Mouse (Mus musculus): Measurements from ENCODE around the gene Egfl7. TPM values are rescaled to one million over a fixed set of nuclear protein-coding genes. Genes with fewer than 3 reads are reported as not detected.

Gene Egfl7
- 371 and 375 TPM in 2 replicates for polyA plus RNA-seq (2015; fragmentation: Nextera tagmentation; extraction: Ambion mirVana)

- ATAC-seq (ENCODE audit: low read depth), result no peak
- Histone ChIP-seq H3K27ac (ENCODE audit: low read length) (peak within 1 kb of the TSS; percentile 76), H3K4me1 (replicated peaks; ENCODE audit: control insufficient read depth, insufficient read depth, low read length) (peaks cover 15% of the 10 kb centered on the region), H3K9me3 (ENCODE audit: control insufficient read depth, low read length) (no peaks in the 10 kb centered on the region), H3K36me3 (ENCODE audit: control insufficient read depth, insufficient read depth, low read length) (no peaks in the 10 kb centered on the region), H3K27me3 (ENCODE audit: control insufficient read depth, insufficient read depth, low read depth, low read length) (no peaks in the 10 kb centered on the region), H3K9ac (ENCODE audit: low read length) (peak within 1 kb of the TSS; percentile 30; the same call in 1 of the 2 replicates), H3K4me3 (ENCODE audit: low read length) (no peak within 1 kb of the TSS), H3K4me2 (ENCODE audit: low read depth, low read length) (peak within 1 kb of the TSS; percentile 34)
- WGBS, result 94% methylated on average over 1 of the region's 1 CpGs
These were observed at the start of gene Egfl7 for GRCm38 (mm10) chr2:26579714-26580113. Gene Egfl7, plus strand, starts transcription at chr2:26580014.

- H3K27me3 ChIP-seq (ENCODE audit: control insufficient read depth, insufficient read depth, low read depth, low read length), result no peaks in the 10 kb centered on the region
- H3K4me2 ChIP-seq (ENCODE audit: low read depth, low read length), result no peak overlapping the region
- H3K4me1 ChIP-seq (replicated peaks; ENCODE audit: control insufficient read depth, insufficient read depth, low read length), result peaks cover 23% of the 10 kb centered on the region
- H3K9ac ChIP-seq (ENCODE audit: low read length), result no peak overlapping the region
- H3K36me3 ChIP-seq (ENCODE audit: control insufficient read depth, insufficient read depth, low read length), result no peaks in the 10 kb centered on the region
- H3K9me3 ChIP-seq (ENCODE audit: control insufficient read depth, low read length), result no peaks in the 10 kb centered on the region
- 90% methylated on average over 6 of the region's 6 CpGs for WGBS
- ATAC-seq (ENCODE audit: low read depth), result no peak
- H3K4me3 ChIP-seq (ENCODE audit: low read length), result no peak overlapping the region
- H3K27ac ChIP-seq (ENCODE audit: low read length), result no peak overlapping the region
These were observed 48.0 kb upstream of the Egfl7 start for GRCm38 (mm10) chr2:26531829-26532228.

GRCm38 (mm10) chr2:26533249-26533648 lies 46.6 kb upstream of the Egfl7 start:
- Histone ChIP-seq H3K27ac (ENCODE audit: low read length) (no peak overlapping the region), H3K4me1 (replicated peaks; ENCODE audit: control insufficient read depth, insufficient read depth, low read length) (peaks cover 18% of the 10 kb centered on the region), H3K4me3 (ENCODE audit: low read length) (no peak overlapping the region), H3K9me3 (ENCODE audit: control insufficient read depth, low read length) (no peaks in the 10 kb centered on the region), H3K9ac (ENCODE audit: low read length) (no peak overlapping the region), H3K4me2 (ENCODE audit: low read depth, low read length) (no peak overlapping the region), H3K36me3 (ENCODE audit: control insufficient read depth, insufficient read depth, low read length) (no peaks in the 10 kb centered on the region), H3K27me3 (ENCODE audit: control insufficient read depth, insufficient read depth, low read depth, low read length) (no peaks in the 10 kb centered on the region)
- ATAC-seq (ENCODE audit: low read depth), result no peak
- 39% methylated on average over 5 of the region's 5 CpGs for WGBS

GRCm38 (mm10) chr2:26534161-26534560 lies 45.7 kb upstream of the Egfl7 start:
- ATAC-seq (ENCODE audit: low read depth), result peak; percentile 16; the same call in 1 of the 2 replicates
- peak overlapping the region; percentile 41; the same call in 1 of the 2 replicates for H3K9ac ChIP-seq (ENCODE audit: low read length)
- no peaks in the 10 kb centered on the region for H3K36me3 ChIP-seq (ENCODE audit: control insufficient read depth, insufficient read depth, low read length)
- peak overlapping the region; percentile 73 for H3K27ac ChIP-seq (ENCODE audit: low read length)
- H3K4me3 ChIP-seq (ENCODE audit: low read length), result no peak overlapping the region
- WGBS, result 65% methylated on average over 3 of the region's 3 CpGs
- no peak overlapping the region for H3K4me2 ChIP-seq (ENCODE audit: low read depth, low read length)
- H3K27me3 ChIP-seq (ENCODE audit: control insufficient read depth, insufficient read depth, low read depth, low read length), result no peaks in the 10 kb centered on the region
- peaks cover 18% of the 10 kb centered on the region for H3K4me1 ChIP-seq (replicated peaks; ENCODE audit: control insufficient read depth, insufficient read depth, low read length)
- no peaks in the 10 kb centered on the region for H3K9me3 ChIP-seq (ENCODE audit: control insufficient read depth, low read length)

GRCm38 (mm10) chr2:26534616-26535015 lies 45.2 kb upstream of the Egfl7 start:
- peak; percentile 90 for ATAC-seq (ENCODE audit: low read depth)
- Histone ChIP-seq H3K4me2 (ENCODE audit: low read depth, low read length) (no peak overlapping the region), H3K27me3 (ENCODE audit: control insufficient read depth, insufficient read depth, low read depth, low read length) (no peaks in the 10 kb centered on the region), H3K4me3 (ENCODE audit: low read length) (no peak overlapping the region), H3K36me3 (ENCODE audit: control insufficient read depth, insufficient read depth, low read length) (no peaks in the 10 kb centered on the region), H3K9ac (ENCODE audit: low read length) (peak overlapping the region; percentile 41; the same call in 1 of the 2 replicates), H3K9me3 (ENCODE audit: control insufficient read depth, low read length) (no peaks in the 10 kb centered on the region), H3K4me1 (replicated peaks; ENCODE audit: control insufficient read depth, insufficient read depth, low read length) (peaks cover 18% of the 10 kb centered on the region), H3K27ac (ENCODE audit: low read length) (peak overlapping the region; percentile 73)
- 39% methylated on average over 2 of the region's 2 CpGs for WGBS

- Histone ChIP-seq H3K9me3 (ENCODE audit: control insufficient read depth, low read length) (no peaks in the 10 kb centered on the region), H3K4me3 (ENCODE audit: low read length) (no peak overlapping the region), H3K9ac (ENCODE audit: low read length) (no peak overlapping the region), H3K27ac (ENCODE audit: low read length) (peak overlapping the region; percentile 56; the same call in 1 of the 2 replicates), H3K27me3 (ENCODE audit: control insufficient read depth, insufficient read depth, low read depth, low read length) (no peaks in the 10 kb centered on the region), H3K36me3 (ENCODE audit: control insufficient read depth, insufficient read depth, low read length) (no peaks in the 10 kb centered on the region), H3K4me2 (ENCODE audit: low read depth, low read length) (no peak overlapping the region), H3K4me1 (replicated peaks; ENCODE audit: control insufficient read depth, insufficient read depth, low read length) (peaks cover 24% of the 10 kb centered on the region)
- 46% methylated on average over 4 of the region's 4 CpGs for WGBS
- no peak for ATAC-seq (ENCODE audit: low read depth)
These were observed 44.2 kb upstream of the Egfl7 start for GRCm38 (mm10) chr2:26535517-26536045.

- H3K9ac ChIP-seq (ENCODE audit: low read length), result no peak overlapping the region
- H3K27ac ChIP-seq (ENCODE audit: low read length), result no peak overlapping the region
- 29% methylated on average over 2 of the region's 2 CpGs for WGBS
- ATAC-seq (ENCODE audit: low read depth), result no peak
- H3K27me3 ChIP-seq (ENCODE audit: control insufficient read depth, insufficient read depth, low read depth, low read length), result no peaks in the 10 kb centered on the region
- peaks cover 36% of the 10 kb centered on the region for H3K4me1 ChIP-seq (replicated peaks; ENCODE audit: control insufficient read depth, insufficient read depth, low read length)
- H3K36me3 ChIP-seq (ENCODE audit: control insufficient read depth, insufficient read depth, low read length), result no peaks in the 10 kb centered on the region
- no peak overlapping the region for H3K4me3 ChIP-seq (ENCODE audit: low read length)
- H3K9me3 ChIP-seq (ENCODE audit: control insufficient read depth, low read length), result no peaks in the 10 kb centered on the region
- H3K4me2 ChIP-seq (ENCODE audit: low read depth, low read length), result no peak overlapping the region
These were observed 40.3 kb upstream of the Egfl7 start for GRCm38 (mm10) chr2:26539516-26539915.

- peaks cover 27% of the 10 kb centered on the region for H3K4me1 ChIP-seq (replicated peaks; ENCODE audit: control insufficient read depth, insufficient read depth, low read length)
- H3K27me3 ChIP-seq (ENCODE audit: control insufficient read depth, insufficient read depth, low read depth, low read length), result no peaks in the 10 kb centered on the region
- ATAC-seq (ENCODE audit: low read depth), result peak; percentile 53
- H3K4me3 ChIP-seq (ENCODE audit: low read length), result no peak overlapping the region
- no peaks in the 10 kb centered on the region for H3K9me3 ChIP-seq (ENCODE audit: control insufficient read depth, low read length)
- H3K36me3 ChIP-seq (ENCODE audit: control insufficient read depth, insufficient read depth, low read length), result no peaks in the 10 kb centered on the region
- peak overlapping the region; percentile 60 for H3K27ac ChIP-seq (ENCODE audit: low read length)
- H3K9ac ChIP-seq (ENCODE audit: low read length), result no peak overlapping the region
- no peak overlapping the region for H3K4me2 ChIP-seq (ENCODE audit: low read depth, low read length)
- WGBS, result 32% methylated on average over 7 of the region's 7 CpGs
These were observed 39.1 kb upstream of the Egfl7 start for GRCm38 (mm10) chr2:26540721-26541120.

- no peaks in the 10 kb centered on the region for H3K9me3 ChIP-seq (ENCODE audit: control insufficient read depth, low read length)
- no peak overlapping the region for H3K4me3 ChIP-seq (ENCODE audit: low read length)
- peak; percentile 15; the same call in 1 of the 2 replicates for ATAC-seq (ENCODE audit: low read depth)
- no peak overlapping the region for H3K4me2 ChIP-seq (ENCODE audit: low read depth, low read length)
- no peaks in the 10 kb centered on the region for H3K36me3 ChIP-seq (ENCODE audit: control insufficient read depth, insufficient read depth, low read length)
- 28% methylated on average over 9 of the region's 9 CpGs for WGBS
- H3K9ac ChIP-seq (ENCODE audit: low read length), result peak overlapping the region; percentile 40; the same call in 1 of the 2 replicates
- H3K27me3 ChIP-seq (ENCODE audit: control insufficient read depth, insufficient read depth, low read depth, low read length), result no peaks in the 10 kb centered on the region
- peaks cover 27% of the 10 kb centered on the region for H3K4me1 ChIP-seq (replicated peaks; ENCODE audit: control insufficient read depth, insufficient read depth, low read length)
- peak overlapping the region; percentile 60 for H3K27ac ChIP-seq (ENCODE audit: low read length)
These were observed 38.4 kb upstream of the Egfl7 start for GRCm38 (mm10) chr2:26541258-26541910.
